Mouse (Mus musculus) embryonic facial prominence, embryonic 14.5 days (tissue): ENCODE data around the gene Suco. TPM values are rescaled to one million over a fixed set of nuclear protein-coding genes. Genes with fewer than 3 reads are reported as not detected.

Source experiments
- ATAC-seq: fragments of 200-750 bp; cut with Nextera tagmentation; 2 replicates; pipeline ENCODE4 v1.8.0; 2017; ENCODE audit warnings: low read depth, moderate number of reproducible peaks, moderate TSS enrichment
- DNase-seq: peaks from one replicate; pipeline ENCODE4 v3.0.0-alpha.2; 2015; ENCODE audit warnings: low spot score
- H3K27ac ChIP-seq: fragments of 300-500 bp; sonication (generic); replicated peaks from 2 replicates; pipeline ENCODE4 v1.5.1; 2014; ENCODE audit warnings: low read depth, mild to moderate bottlenecking, low read length, moderate library complexity
- H3K27me3 ChIP-seq: fragments of 300-500 bp; sonication (generic); replicated peaks from 2 replicates; pipeline ENCODE4 v1.6.1; 2014; ENCODE audit warnings: low read length; ENCODE audit not compliant: control insufficient read depth, insufficient read depth
- H3K36me3 ChIP-seq: fragments of 300-500 bp; sonication (generic); 2 replicates; pipeline ENCODE4 v1.6.1; 2014; ENCODE audit warnings: low read length, mixed read lengths; ENCODE audit not compliant: control insufficient read depth, insufficient read depth
- H3K4me1 ChIP-seq: fragments of 300-500 bp; sonication (generic); 2 replicates; pipeline ENCODE4 v1.6.1; 2014; ENCODE audit warnings: antibody characterized with exemption, low read length; ENCODE audit not compliant: control insufficient read depth, insufficient read depth
- H3K4me2 ChIP-seq: fragments of 300-500 bp; sonication (generic); 2 replicates; pipeline ENCODE4 v1.6.1; 2014; ENCODE audit warnings: low read depth, mild to moderate bottlenecking, low read length, moderate library complexity, mixed read lengths
- H3K4me3 ChIP-seq: fragments of 300-500 bp; sonication (generic); 2 replicates; pipeline ENCODE4 v1.5.1; 2014; ENCODE audit warnings: low read depth, mild to moderate bottlenecking, low read length
- H3K9ac ChIP-seq: fragments of 300-500 bp; sonication (generic); 2 replicates; pipeline ENCODE4 v1.6.1; 2014; ENCODE audit warnings: low read depth, mild to moderate bottlenecking, low read length, moderate library complexity, mixed read lengths
- H3K9me3 ChIP-seq: fragments of 300-500 bp; sonication (generic); 2 replicates; pipeline ENCODE4 v1.6.1; 2016; ENCODE audit warnings: low read length; ENCODE audit not compliant: control insufficient read depth
- WGBS: fragments of 180-500 bp; shearing (Covaris S2); extraction: QIAGEN DNeasy Blood & Tissue Kit; methylation state at CpG from one replicate; pipeline ENCODE4 v1.1.7; 2014; 5-methylcytosine and 5-hydroxymethylcytosine counted together
- polyA plus RNA-seq: library from polyadenylated mRNA; unstranded; fragments of >200 nt; fragmentation: Nextera tagmentation; extraction: Ambion mirVana; gene quantifications from 2 replicates; pipeline ENCODE4 v1.2.1, GENCODE M21; 2014

The Suco gene
- polyA plus RNA-seq, 1 experiment from 2014 or later: 28.7 TPM

GRCm38 (mm10) chr1:161766656-161767055, 109.8 kb downstream of the Suco start:
- 46% methylated on average over 5 of the region's 5 CpGs for WGBS
- Histone ChIP-seq H3K4me2 (no peak overlapping the region), H3K9ac (no peak overlapping the region), H3K4me3 (no peak overlapping the region), H3K4me1 (no peaks in the 10 kb centered on the region), H3K27me3 (no peaks in the 10 kb centered on the region), H3K36me3 (no peaks in the 10 kb centered on the region), H3K27ac (no peak overlapping the region), H3K9me3 (no peaks in the 10 kb centered on the region)
- DNase-seq (peak; percentile 27), ATAC-seq (no peak)

Other genes with a start within 250 kb of the Suco start
- gene Fasl, start 88.2 kb downstream of the Suco start, polyA plus RNA-seq: not detected in 2 replicates
- 40.8 and 45.8 TPM in 2 replicates for gene Pigc, start 92.5 kb upstream of the Suco start, polyA plus RNA-seq
- gene 4930558K02Rik, start 103.0 kb upstream of the Suco start, polyA plus RNA-seq: not detected in 2 replicates